9 mouse cellular contexts compared by ENCODE assay signal in genomic region chr1:95590108-95590507, GRCm38 (mm10).
A peak's percentile ranks its signal among the peaks of the same experiment; 100 is the strongest.
DNase-seq lines count a peak whose midpoint lies in the region.
"Had no signal": no experiment of that assay in that cellular context is flagged by ENCODE, and none has a peak within 500 bp of the region (broad histone marks: within the 10 kb centered on the region; RNA-seq: fewer than 3 reads in every experiment).

No protein-coding gene starts in this region.

- peak; percentile 6 for DNase-seq in gastrocnemius, postnatal 10 days
- no peak for DNase-seq in gastrocnemius, postnatal 36 days
- DNase-seq in right cerebral cortex, postnatal 4 days: peak; percentile 3
- DNase-seq in right cerebral cortex, postnatal 36 days (ENCODE audit: low spot score in 2 of 2): no peak
- peak; percentile 54 for DNase-seq in lung, postnatal 14 days
- peak; percentile 19 for DNase-seq in thymus, postnatal 25 days
- no peak for DNase-seq in cerebellum, postnatal 25 days
- DNase-seq in layer of hippocampus, postnatal 14 days (ENCODE audit: low spot score in 2 of 2): no peak
- DNase-seq: layer of hippocampus, postnatal 36 days had no signal

- intact Hi-C loops in gastrocnemius, postnatal 36 days (cut with DNase I): no loop called here

Comparison
In these comparisons a context has a peak if more than half of its experiments do, and no peak if none do; other contexts are left out.
1. DNase-seq: peak in gastrocnemius, postnatal 10 days (single experiment), right cerebral cortex, postnatal 4 days (single experiment), lung, postnatal 14 days (single experiment) and thymus, postnatal 25 days (single experiment); none in gastrocnemius, postnatal 36 days (0 of 2), right cerebral cortex, postnatal 36 days (0 of 2), cerebellum, postnatal 25 days (0 of 2) and layer of hippocampus, postnatal 14 days (0 of 2).